Mouse (Mus musculus) cerebellum, adult 2 months (tissue): ENCODE measurements around the gene Fam20c. TPM values are rescaled to one million over a fixed set of nuclear protein-coding genes. Genes with fewer than 3 reads are reported as not detected.

Experiments used
- DNase-seq, 2 experiments: peaks; one replicate each; pipeline ENCODE4 v3.0.0; 2021
- H3K27ac ChIP-seq: fragments of 200-500 bp; 2 replicates; pipeline ENCODE4 v1.5.1; 2012; ENCODE audit warnings: low read length, control low read depth, inconsistent platforms; ENCODE audit not compliant: insufficient read depth
- H3K27me3 ChIP-seq: fragments of 200-500 bp; 2 replicates; pipeline ENCODE4 v1.6.1; 2012; ENCODE audit warnings: inconsistent platforms, mild to moderate bottlenecking, low read length, moderate library complexity; ENCODE audit not compliant: control insufficient read depth, insufficient read depth
- H3K4me1 ChIP-seq: fragments of 200-500 bp; 2 replicates; pipeline ENCODE4 v1.6.1; 2011; ENCODE audit warnings: low read length; ENCODE audit not compliant: control insufficient read depth, insufficient read depth
- H3K4me3 ChIP-seq: fragments of 200-500 bp; replicated peaks from 2 replicates; pipeline ENCODE3; 2011; ENCODE audit warnings: mild to moderate bottlenecking, low read depth, low read length, control low read depth; ENCODE audit not compliant: insufficient read depth
- CTCF ChIP-seq: fragments of 200-500 bp; IDR thresholded peaks from 2 replicates; pipeline ENCODE4 v1.5.1; 2011; ENCODE audit warnings: low read depth, mild to moderate bottlenecking, control low read depth, low read length, moderate library complexity, borderline replicate concordance; ENCODE audit not compliant: insufficient read depth
- POLR2A ChIP-seq: fragments of 200-500 bp; IDR thresholded peaks from 2 replicates; pipeline ENCODE4 v1.6.1; 2011; ENCODE audit warnings: low read length, control low read depth, borderline replicate concordance; ENCODE audit not compliant: insufficient read depth
- WGBS: fragments of 180-500 bp; shearing (Covaris S2); methylation state at CpG from one replicate; pipeline ENCODE4 v1.1.7; 2018; 5-methylcytosine and 5-hydroxymethylcytosine counted together
- polyA plus RNA-seq: library from polyadenylated mRNA; depleted of rRNA; stranded (reverse); fragments of >200 nt; gene quantifications from 2 replicates; pipeline ENCODE4 v1.2.3, GENCODE M21; 2012; rRNA removed

Gene Fam20c
- 31.1 and 32.9 TPM in 2 replicates for polyA plus RNA-seq

GRCm38 (mm10) chr5:138754303-138755120 lies at the start of gene Fam20c:
Gene Fam20c, plus strand, starts transcription at chr5:138754514.
- Histone ChIP-seq H3K27me3 (no peaks in the 10 kb centered on the region), H3K27ac (no peak within 1 kb of the TSS), H3K4me1 (peaks cover 14% of the 10 kb centered on the region), H3K4me3 (peak within 1 kb of the TSS; percentile 63)
- DNase-seq, result peak; percentile 53 to 58
- TF ChIP-seq POLR2A (no peak), CTCF (no peak)
- under 1% methylated on average over 92 of the region's 98 CpGs for WGBS

- Histone ChIP-seq H3K27ac (no peak overlapping the region), H3K27me3 (no peaks in the 10 kb centered on the region), H3K4me3 (no peak overlapping the region), H3K4me1 (no peaks in the 10 kb centered on the region)
- no peak for TF ChIP-seq POLR2A
- TF ChIP-seq CTCF, result no peak
- DNase-seq, result no peak
Measured at GRCm38 (mm10) chr5:138707367-138707766, 46.9 kb upstream of the Fam20c start.

GRCm38 (mm10) chr5:138708591-138708990 lies 45.7 kb upstream of the Fam20c start:
- Histone ChIP-seq H3K4me1 (no peaks in the 10 kb centered on the region), H3K27ac (no peak overlapping the region), H3K27me3 (no peaks in the 10 kb centered on the region), H3K4me3 (no peak overlapping the region)
- DNase-seq, result no peak
- no peak for TF ChIP-seq POLR2A
- TF ChIP-seq CTCF, result no peak

- WGBS, result 70% methylated on average over 14 of the region's 14 CpGs
- no peak overlapping the region for H3K27ac ChIP-seq
- TF ChIP-seq CTCF (no peak), POLR2A (no peak)
- H3K27me3 ChIP-seq, result no peaks in the 10 kb centered on the region
- H3K4me3 ChIP-seq, result no peak overlapping the region
- no peaks in the 10 kb centered on the region for H3K4me1 ChIP-seq
- no peak for DNase-seq
Measured at GRCm38 (mm10) chr5:138715561-138716095, 38.7 kb upstream of the Fam20c start.

GRCm38 (mm10) chr5:138720329-138721190 lies 33.8 kb upstream of the Fam20c start:
- DNase-seq, result no peak
- peaks cover 3% of the 10 kb centered on the region for H3K4me1 ChIP-seq
- no peaks in the 10 kb centered on the region for H3K27me3 ChIP-seq
- TF ChIP-seq CTCF (no peak), POLR2A (no peak)
- no peak overlapping the region for H3K4me3 ChIP-seq
- WGBS, result 69% methylated on average over 13 of the region's 13 CpGs
- H3K27ac ChIP-seq, result no peak overlapping the region

GRCm38 (mm10) chr5:138724417-138724816 lies 29.9 kb upstream of the Fam20c start:
- Histone ChIP-seq H3K27ac (no peak overlapping the region), H3K27me3 (no peaks in the 10 kb centered on the region), H3K4me3 (no peak overlapping the region), H3K4me1 (peaks cover 3% of the 10 kb centered on the region)
- DNase-seq, result no peak
- no peak for TF ChIP-seq POLR2A
- no peak for TF ChIP-seq CTCF
- WGBS, result 95% methylated on average over 5 of the region's 5 CpGs

GRCm38 (mm10) chr5:138725151-138725550 lies 29.2 kb upstream of the Fam20c start:
- 45% methylated on average over 7 of the region's 7 CpGs for WGBS
- TF ChIP-seq CTCF (no peak), POLR2A (no peak)

More at GRCm38 (mm10) chr5:138725151-138725550, 29.2 kb upstream of the Fam20c start:
- DNase-seq, result no peak
- H3K27ac ChIP-seq, result no peak overlapping the region
- no peaks in the 10 kb centered on the region for H3K27me3 ChIP-seq
- H3K4me1 ChIP-seq, result peaks cover 3% of the 10 kb centered on the region
- no peak overlapping the region for H3K4me3 ChIP-seq
